Mouse (Mus musculus) liver, adult 2 months (tissue): ENCODE measurements around the gene Hic2. TPM values are rescaled to one million over a fixed set of nuclear protein-coding genes. Genes with fewer than 3 reads are reported as not detected.

Experiments used
- DNase-seq: peaks from one replicate; pipeline ENCODE4 v3.0.0-alpha.2; 2011; ENCODE audit warnings: low read depth, low spot score; ENCODE audit errors: extremely low read depth
- H3K27ac ChIP-seq: fragments of 200-500 bp; replicated peaks from 2 replicates; pipeline ENCODE4 v1.5.1; 2012; ENCODE audit warnings: low read depth, mild to moderate bottlenecking, control low read depth, inconsistent platforms, low read length; ENCODE audit not compliant: insufficient read depth
- H3K27me3 ChIP-seq: fragments of 200-500 bp; 2 replicates; pipeline ENCODE4 v1.6.1; 2012; ENCODE audit warnings: mild to moderate bottlenecking, moderate library complexity, low read length, inconsistent platforms; ENCODE audit not compliant: control insufficient read depth, insufficient read depth
- H3K36me3 ChIP-seq: fragments of 200-500 bp; 2 replicates; pipeline ENCODE4 v1.6.1; 2012; ENCODE audit warnings: low read length, inconsistent platforms; ENCODE audit not compliant: control insufficient read depth, insufficient read depth
- H3K4me1 ChIP-seq: fragments of 200-500 bp; 2 replicates; pipeline ENCODE4 v1.6.1; 2011; ENCODE audit warnings: low read length; ENCODE audit not compliant: control insufficient read depth, insufficient read depth
- H3K4me3 ChIP-seq: fragments of 200-500 bp; 2 replicates; pipeline ENCODE4 v1.5.1; 2011; ENCODE audit warnings: low read depth, mild to moderate bottlenecking, control low read depth, low read length, moderate library complexity; ENCODE audit not compliant: insufficient read depth
- H3K79me2 ChIP-seq: fragments of 200-500 bp; 2 replicates; pipeline ENCODE4 v1.6.1; 2012; ENCODE audit warnings: inconsistent platforms, mild to moderate bottlenecking, low read length, moderate library complexity; ENCODE audit not compliant: control insufficient read depth, insufficient read depth
- H3K9ac ChIP-seq: fragments of 200-500 bp; 2 replicates; pipeline ENCODE4 v1.6.1; 2012; ENCODE audit warnings: low read depth, mild to moderate bottlenecking, control low read depth, inconsistent platforms, low read length
- CTCF ChIP-seq: fragments of 200-500 bp; IDR thresholded peaks from 2 replicates; pipeline ENCODE4 v1.5.1; 2011; ENCODE audit warnings: low read depth, low read length, control low read depth
- POLR2A ChIP-seq: fragments of 200-500 bp; IDR thresholded peaks from 2 replicates; pipeline ENCODE4 v1.6.1; 2011; ENCODE audit warnings: low read length, control low read depth; ENCODE audit not compliant: insufficient read depth; ENCODE audit errors: extremely low read depth
- WGBS: fragments of 180-500 bp; shearing (Covaris S2); methylation state at CpG from one replicate; pipeline ENCODE4 v1.1.7; 2018; 5-methylcytosine and 5-hydroxymethylcytosine counted together
- polyA plus RNA-seq: library from polyadenylated mRNA; depleted of rRNA; stranded (reverse); fragments of >200 nt; gene quantifications from 2 replicates; pipeline ENCODE4 v1.2.3, GENCODE M21; 2012
- total RNA-seq: library from RNA; depleted of rRNA; stranded (reverse); fragments of >200 nt; gene quantifications from 2 replicates; pipeline ENCODE4 v1.2.3, GENCODE M21; 2014

Hic2 gene
- total and polyA plus RNA-seq, 2 experiments = 0.83 to 0.87 TPM

DNA sequence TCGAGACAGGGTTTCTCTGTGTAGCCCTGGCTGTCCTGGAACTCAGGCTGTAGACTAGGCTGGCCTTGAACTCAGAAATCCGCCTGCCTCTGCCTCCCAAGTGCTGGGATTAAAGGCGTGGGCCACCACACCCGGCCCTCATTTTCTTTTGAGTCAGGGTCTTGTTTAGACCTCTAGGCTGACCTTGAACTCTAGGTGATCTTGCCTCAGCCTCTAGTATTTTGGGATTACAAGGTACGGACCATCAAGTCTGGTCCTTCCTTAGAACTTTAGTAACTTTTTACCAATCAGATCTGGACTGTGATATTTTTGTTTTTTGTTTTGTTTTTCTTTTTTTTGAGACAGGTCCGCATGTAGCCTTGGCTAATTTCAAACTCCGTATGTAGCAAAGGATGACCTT lies 42.3 kb downstream of the Hic2 start, which contains the start of gene Tmem191c:
Gene Tmem191c, plus strand, starts transcription at position 357 of the 400 bp plus-strand sequence.
- H3K4me1 ChIP-seq = peaks cover 5% of the 10 kb centered on the region
- no peaks in the 10 kb centered on the region for H3K79me2 ChIP-seq
- no peak for DNase-seq
- H3K27ac ChIP-seq = no peak within 1 kb of the TSS
- no peaks in the 10 kb centered on the region for H3K27me3 ChIP-seq
- no peaks in the 10 kb centered on the region for H3K36me3 ChIP-seq
- TF ChIP-seq POLR2A (no peak), CTCF (no peak)
- peak within 1 kb of the TSS; percentile 63 for H3K4me3 ChIP-seq
- 58% methylated on average over 7 of the region's 7 CpGs for WGBS
- peak within 1 kb of the TSS; percentile 35 for H3K9ac ChIP-seq

DNA sequence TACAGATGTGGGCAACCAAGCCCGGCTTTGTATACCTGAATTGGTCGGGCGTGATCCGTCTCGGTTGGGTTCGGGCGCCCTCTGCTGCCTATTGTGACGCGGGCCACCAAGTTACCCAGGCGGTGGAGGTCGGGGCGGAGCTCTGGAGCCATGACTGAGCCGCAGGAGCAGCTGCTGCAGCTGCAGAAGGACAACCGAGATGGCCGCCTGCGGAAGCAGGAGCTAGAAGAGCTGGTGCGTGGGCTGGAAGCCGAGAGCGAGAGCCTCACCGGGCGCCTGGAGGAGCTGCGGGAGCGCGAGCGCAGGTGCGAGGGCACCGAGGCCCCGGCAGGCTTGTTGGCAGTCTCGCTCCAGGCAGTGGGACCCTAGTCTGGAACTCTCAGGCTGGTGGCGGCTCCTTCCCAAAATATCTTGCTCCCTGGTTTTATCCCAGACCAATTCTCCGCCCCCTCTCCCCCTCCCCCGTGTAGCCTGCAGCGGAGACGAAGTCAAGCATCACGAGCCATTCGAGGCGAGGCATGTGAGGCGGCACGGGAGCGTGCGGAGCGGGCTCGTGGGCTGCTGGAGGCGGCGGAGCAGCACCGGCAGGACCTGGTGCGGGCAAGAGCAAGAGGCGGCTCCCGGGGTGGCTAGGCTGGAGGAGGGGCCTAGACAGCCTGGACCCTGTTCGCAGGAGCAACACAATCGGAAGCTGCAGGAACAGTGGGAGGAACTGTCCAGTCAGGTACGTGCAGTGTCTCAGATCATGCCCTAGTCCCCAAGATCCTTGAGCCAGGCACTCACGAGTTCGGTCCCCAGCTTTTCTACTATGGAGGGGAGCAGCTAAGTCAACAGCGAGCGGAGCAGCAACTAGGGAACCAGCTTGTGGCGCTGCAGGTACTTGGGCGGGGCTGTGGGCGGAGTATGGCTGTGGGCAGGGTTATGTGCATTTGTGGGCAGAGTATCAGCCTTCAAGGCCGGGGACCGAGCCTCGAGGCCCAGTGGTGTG lies 43.1 kb downstream of the Hic2 start:
- H3K27me3 ChIP-seq = no peaks in the 10 kb centered on the region
- TF ChIP-seq CTCF (peak; percentile 89), POLR2A (0 out of 2 replicates have a peak, but pooled peaks have one; percentile 20)
- 1% methylated on average over 61 of the region's 62 CpGs for WGBS
- peak; percentile 57 for DNase-seq
- no peaks in the 10 kb centered on the region for H3K79me2 ChIP-seq
- H3K4me3 ChIP-seq = peak overlapping the region; percentile 63
- no peak overlapping the region for H3K27ac ChIP-seq
- peaks cover 5% of the 10 kb centered on the region for H3K4me1 ChIP-seq
- H3K36me3 ChIP-seq = no peaks in the 10 kb centered on the region
- H3K9ac ChIP-seq = peak overlapping the region; percentile 35

DNA sequence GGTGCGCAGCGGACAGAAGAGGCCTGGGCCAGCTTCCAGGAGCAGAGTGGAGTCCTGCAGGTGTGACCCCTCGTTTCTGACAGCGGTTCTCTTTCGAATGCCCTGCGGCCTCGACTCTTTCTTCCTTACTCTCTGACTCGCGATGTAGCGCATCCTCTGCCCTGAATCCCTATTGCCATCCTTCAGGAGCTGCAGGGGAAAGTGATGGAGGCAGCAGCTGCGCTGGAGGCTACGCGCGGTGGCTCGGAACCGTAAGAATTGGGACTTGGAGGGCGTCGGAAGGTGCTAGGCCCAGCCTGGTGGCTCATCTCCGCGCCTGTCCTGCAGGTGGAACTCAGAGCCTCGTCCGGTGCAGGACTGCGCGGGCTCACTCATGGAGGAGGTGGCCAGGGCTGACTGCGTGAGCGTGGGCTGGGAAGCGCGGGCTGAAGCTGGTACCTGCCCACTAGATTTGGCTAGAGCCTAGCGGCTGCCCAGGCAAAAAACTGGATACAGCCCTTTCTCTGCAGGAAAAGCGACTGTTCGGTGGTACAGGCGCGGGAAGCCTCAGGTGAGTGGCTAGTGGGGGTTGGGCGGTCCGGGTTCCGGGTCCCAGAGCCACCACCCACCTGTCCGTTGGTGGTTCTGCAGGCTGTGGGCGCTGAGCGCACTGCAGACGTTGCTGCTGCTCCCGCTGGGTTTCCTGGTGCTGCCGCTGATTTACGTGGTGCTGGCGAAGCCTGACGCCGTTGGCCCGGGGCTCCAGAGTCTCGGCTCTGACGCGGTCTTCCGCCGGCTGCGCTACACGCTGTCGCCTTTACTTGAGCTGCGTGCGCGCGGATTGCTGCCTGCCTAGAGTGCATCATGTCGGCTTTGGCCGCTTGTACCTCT lies 44.2 kb downstream of the Hic2 start:
- Histone ChIP-seq H3K27ac (no peak overlapping the region), H3K4me1 (peaks cover 5% of the 10 kb centered on the region), H3K27me3 (no peaks in the 10 kb centered on the region), H3K4me3 (no peak overlapping the region), H3K36me3 (no peaks in the 10 kb centered on the region), H3K79me2 (no peaks in the 10 kb centered on the region), H3K9ac (no peak overlapping the region)
- TF ChIP-seq CTCF (no peak), POLR2A (no peak)
- 20% methylated on average over 61 of the region's 61 CpGs for WGBS
- DNase-seq = no peak

DNA sequence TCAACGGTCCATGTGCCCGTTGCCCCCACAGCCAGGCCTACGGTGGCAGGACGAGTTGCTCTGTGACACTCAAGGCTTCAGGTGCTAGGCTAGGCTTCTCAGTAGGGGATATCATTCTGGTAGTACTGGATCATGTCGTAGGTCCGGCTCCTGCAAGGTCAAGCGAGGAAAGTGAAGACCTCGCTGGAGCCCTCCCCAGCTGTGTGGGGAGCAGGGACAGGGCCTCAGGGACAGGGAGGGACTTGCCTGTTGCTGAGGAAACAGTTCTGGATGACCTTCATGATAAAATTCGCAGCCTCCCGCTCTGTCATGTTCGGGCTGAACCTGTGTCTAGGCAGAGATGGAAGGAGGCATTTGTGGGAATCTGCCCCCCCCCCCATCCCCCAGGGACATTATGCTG lies 47.1 kb downstream of the Hic2 start:
- no peaks in the 10 kb centered on the region for H3K79me2 ChIP-seq
- H3K4me3 ChIP-seq = no peak overlapping the region
- TF ChIP-seq CTCF = no peak
- TF ChIP-seq POLR2A = no peak
- peaks cover 5% of the 10 kb centered on the region for H3K4me1 ChIP-seq
- no peaks in the 10 kb centered on the region for H3K27me3 ChIP-seq
- 92% methylated on average over 11 of the region's 11 CpGs for WGBS
- DNase-seq = no peak
- H3K36me3 ChIP-seq = no peaks in the 10 kb centered on the region
- H3K27ac ChIP-seq = no peak overlapping the region
- H3K9ac ChIP-seq = no peak overlapping the region

DNA sequence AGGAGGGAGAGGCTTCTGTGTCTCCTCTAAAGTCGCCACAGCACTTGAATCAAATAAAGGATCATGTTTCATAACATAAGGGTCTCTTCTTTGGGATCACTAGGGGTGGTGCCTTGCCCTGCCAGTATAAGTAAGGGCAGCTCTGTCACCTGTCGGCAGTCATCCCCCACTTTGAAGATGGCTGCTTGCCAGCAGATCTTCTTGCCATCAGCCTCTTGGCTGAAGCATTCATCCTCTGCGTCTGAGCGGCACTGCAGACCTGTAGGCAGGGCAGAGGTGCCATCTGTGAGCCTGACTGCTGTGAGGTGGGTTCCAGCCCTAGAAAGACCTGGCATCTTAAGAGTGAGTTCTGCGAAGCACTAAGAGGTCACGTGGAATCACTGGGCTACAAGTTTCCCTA lies 49.8 kb downstream of the Hic2 start:
- no peak overlapping the region for H3K9ac ChIP-seq
- H3K27ac ChIP-seq = no peak overlapping the region
- H3K4me3 ChIP-seq = no peak overlapping the region
- H3K36me3 ChIP-seq = peaks cover 3% of the 10 kb centered on the region; the same call in 1 of the 2 replicates
- no peak for DNase-seq
- H3K27me3 ChIP-seq = no peaks in the 10 kb centered on the region
- WGBS = 90% methylated on average over 6 of the region's 6 CpGs
- H3K4me1 ChIP-seq = no peaks in the 10 kb centered on the region
- H3K79me2 ChIP-seq = no peaks in the 10 kb centered on the region
- TF ChIP-seq POLR2A (no peak), CTCF (no peak)
